Mouse (Mus musculus) kidney, embryonic 15.5 days (tissue): Measurements from ENCODE around the gene Camta1. TPM values are rescaled to one million over a fixed set of nuclear protein-coding genes. Genes with fewer than 3 reads are reported as not detected.
A peak's percentile ranks its signal among the peaks of the same experiment; 100 is the strongest.

Source experiments
- ATAC-seq: fragments of 200-750 bp; cut with Nextera tagmentation; replicated peaks from 2 replicates; pipeline ENCODE4 v1.8.0; 2017; ENCODE audit warnings: moderate TSS enrichment; ENCODE audit not compliant: low FRiP score
- H3K27ac ChIP-seq: fragments of 300-500 bp; sonication (generic); 2 replicates; pipeline ENCODE4 v1.5.1; 2015; ENCODE audit warnings: mild to moderate bottlenecking, inconsistent platforms
- H3K27me3 ChIP-seq: fragments of 300-500 bp; sonication (generic); 2 replicates; pipeline ENCODE4 v1.6.1; 2015; ENCODE audit warnings: inconsistent platforms
- H3K36me3 ChIP-seq: fragments of 300-500 bp; sonication (generic); 2 replicates; pipeline ENCODE4 v1.6.1; 2015; ENCODE audit warnings: inconsistent platforms
- H3K4me1 ChIP-seq: fragments of 300-500 bp; sonication (generic); 2 replicates; pipeline ENCODE4 v1.6.1; 2015; ENCODE audit warnings: inconsistent platforms
- H3K4me2 ChIP-seq: fragments of 300-500 bp; sonication (generic); 2 replicates; pipeline ENCODE4 v1.6.1; 2015; ENCODE audit warnings: moderate library complexity, mild to moderate bottlenecking, inconsistent platforms
- H3K4me3 ChIP-seq: fragments of 300-500 bp; sonication (generic); replicated peaks from 2 replicates; pipeline ENCODE4 v1.5.1; 2015; ENCODE audit warnings: mild to moderate bottlenecking, inconsistent platforms
- H3K9ac ChIP-seq: fragments of 300-500 bp; sonication (generic); 2 replicates; pipeline ENCODE4 v1.6.1; 2015; ENCODE audit warnings: mild to moderate bottlenecking, inconsistent platforms
- H3K9me3 ChIP-seq: fragments of 300-500 bp; sonication (generic); replicated peaks from 2 replicates; pipeline ENCODE4 v1.6.1; 2016; ENCODE audit warnings: inconsistent platforms
- WGBS: fragments of 180-500 bp; shearing (Covaris S2); methylation state at CpG from one replicate; pipeline ENCODE4 v1.1.7; 2015; ENCODE audit warnings: mixed read lengths; 5-methylcytosine and 5-hydroxymethylcytosine counted together
- polyA plus RNA-seq: library from polyadenylated mRNA; unstranded; fragments of >200 nt; fragmentation: Nextera tagmentation; extraction: Ambion mirVana; gene quantifications from 2 replicates; pipeline ENCODE4 v1.2.1, GENCODE M21; 2015

Gene Camta1
- polyA plus RNA-seq, result 87.9 and 104 TPM in 2 replicates

DNA sequence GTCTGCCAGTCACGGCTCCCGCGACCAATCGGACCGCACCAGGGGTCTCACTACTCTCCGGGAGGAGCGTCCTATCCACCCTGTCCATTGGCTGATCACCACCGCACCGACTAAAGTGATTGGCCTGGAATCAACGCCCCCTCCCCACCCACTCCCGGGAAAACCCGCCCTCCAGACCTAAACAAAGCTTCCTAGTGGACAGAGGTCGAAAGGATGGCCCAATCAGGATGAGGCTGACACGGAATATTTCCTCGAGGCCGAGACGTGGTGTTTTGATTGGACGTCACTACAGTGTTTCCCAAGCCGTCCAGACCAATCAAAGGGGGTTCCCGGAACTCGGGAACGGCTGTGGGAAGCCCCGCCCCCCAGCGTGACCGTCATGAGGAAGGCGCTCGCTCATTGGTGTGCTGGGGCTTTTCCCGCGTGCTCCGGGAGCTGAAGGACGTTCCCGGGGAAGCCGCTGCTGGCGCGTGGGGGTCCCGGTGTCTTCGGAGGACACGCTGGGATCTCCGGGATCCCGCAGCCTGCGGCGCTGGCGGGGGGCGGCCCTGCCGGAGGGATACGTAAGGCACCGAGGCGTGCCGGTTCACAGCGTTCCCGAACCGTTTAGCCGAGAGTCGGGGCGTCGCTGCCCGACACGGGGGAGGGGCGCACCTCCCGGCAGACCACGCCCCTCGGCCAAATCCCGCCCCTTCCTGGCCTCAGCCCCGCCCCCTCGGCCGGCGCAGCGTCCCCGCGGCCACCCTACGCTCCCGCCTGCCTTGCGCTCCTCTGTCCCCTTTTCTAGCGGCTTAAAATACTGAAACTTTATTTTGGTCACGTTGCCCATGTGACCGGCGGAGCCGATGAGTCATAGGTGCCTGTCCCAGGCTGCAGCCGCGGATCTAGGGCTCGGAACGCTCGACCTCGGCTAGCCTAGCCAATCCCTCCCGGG, at the start of gene Camta1:
Camta1 (minus strand) TSS at position 71 of the 934 bp plus-strand sequence.
- no peaks in the 10 kb centered on the region for H3K9me3 ChIP-seq
- H3K4me2 ChIP-seq, result peak within 1 kb of the TSS; percentile 94
- peak; percentile 98 for ATAC-seq
- H3K27me3 ChIP-seq, result 0 out of 2 replicates have a peak, but pooled peaks cover 3% of the 10 kb centered on the region
- H3K4me1 ChIP-seq, result peaks cover 29% of the 10 kb centered on the region
- peak within 1 kb of the TSS; percentile 97 for H3K27ac ChIP-seq
- H3K4me3 ChIP-seq, result peak within 1 kb of the TSS; percentile 86
- H3K36me3 ChIP-seq, result no peaks in the 10 kb centered on the region
- peak within 1 kb of the TSS; percentile 79 for H3K9ac ChIP-seq
- under 1% methylated on average over 85 of the region's 85 CpGs for WGBS

GRCm38 (mm10) chr4:151908809-151909208, 47.1 kb upstream of the Camta1 start:
- H3K27ac ChIP-seq, result no peak overlapping the region
- H3K9me3 ChIP-seq, result no peaks in the 10 kb centered on the region
- 72% methylated on average over 8 of the region's 8 CpGs for WGBS
- H3K4me3 ChIP-seq, result no peak overlapping the region
- ATAC-seq, result no peak
- no peak overlapping the region for H3K9ac ChIP-seq
- H3K27me3 ChIP-seq, result peaks cover 12% of the 10 kb centered on the region
- H3K4me2 ChIP-seq, result no peak overlapping the region
- H3K4me1 ChIP-seq, result 0 out of 2 replicates have a peak, but pooled peaks cover 3% of the 10 kb centered on the region
- no peaks in the 10 kb centered on the region for H3K36me3 ChIP-seq

DNA sequence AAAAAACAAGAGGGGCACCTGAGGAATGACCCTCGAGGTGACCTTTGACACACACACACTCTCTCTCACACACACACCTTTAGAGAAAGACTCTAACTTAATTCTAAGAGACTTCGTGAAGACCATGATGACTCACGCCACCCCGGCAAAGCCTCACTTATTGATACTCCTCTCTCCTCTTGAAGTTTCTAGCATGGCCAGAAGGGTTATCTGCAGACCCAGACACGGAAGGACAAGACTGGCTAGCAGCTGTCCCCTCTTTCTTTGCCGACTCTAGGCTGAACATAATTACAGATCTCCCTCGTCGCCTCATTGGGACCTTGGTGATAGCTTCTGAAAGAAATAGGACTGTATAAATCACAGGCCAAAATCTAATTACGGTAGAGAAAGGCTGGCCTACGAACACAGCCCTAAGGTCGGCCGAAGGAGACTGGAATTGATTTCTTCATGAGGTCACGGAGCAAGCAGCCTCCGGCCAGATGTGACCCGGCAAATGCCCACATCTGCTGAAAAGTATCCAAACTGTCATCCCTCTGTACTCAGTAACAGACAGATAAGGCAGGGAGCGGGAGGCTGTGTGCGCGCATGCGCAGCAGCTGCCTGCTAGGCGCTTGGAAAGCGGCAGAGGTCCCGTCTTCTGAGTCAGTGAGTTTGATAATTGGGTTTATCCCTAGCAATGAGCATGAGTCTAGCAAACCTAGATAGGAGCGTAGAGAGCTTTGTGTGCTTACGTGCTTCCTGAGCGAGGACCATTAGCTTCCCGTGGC, 46.1 kb upstream of the Camta1 start:
- WGBS, result 58% methylated on average over 26 of the region's 26 CpGs
- Histone ChIP-seq H3K4me1 (0 out of 2 replicates have a peak, but pooled peaks cover 3% of the 10 kb centered on the region), H3K27ac (no peak overlapping the region), H3K27me3 (peaks cover 12% of the 10 kb centered on the region), H3K4me2 (0 out of 2 replicates have a peak overlapping the region, but pooled peaks have one; percentile 0), H3K4me3 (no peak overlapping the region), H3K9me3 (no peaks in the 10 kb centered on the region), H3K9ac (no peak overlapping the region), H3K36me3 (no peaks in the 10 kb centered on the region)
- ATAC-seq, result no peak

- Histone ChIP-seq H3K4me1 (0 out of 2 replicates have a peak, but pooled peaks cover 5% of the 10 kb centered on the region), H3K4me2 (no peak overlapping the region), H3K27me3 (peaks cover 12% of the 10 kb centered on the region), H3K9ac (no peak overlapping the region), H3K4me3 (no peak overlapping the region), H3K36me3 (no peaks in the 10 kb centered on the region), H3K9me3 (no peaks in the 10 kb centered on the region), H3K27ac (no peak overlapping the region)
- WGBS, result 77% methylated on average over 4 of the region's 4 CpGs
- ATAC-seq, result no peak
Observed at GRCm38 (mm10) chr4:151905621-151906020, 43.9 kb upstream of the Camta1 start.

GRCm38 (mm10) chr4:151904098-151904497, 42.4 kb upstream of the Camta1 start:
- no peak overlapping the region for H3K4me2 ChIP-seq
- ATAC-seq, result no peak
- 0 out of 2 replicates have a peak, but pooled peaks cover 5% of the 10 kb centered on the region for H3K4me1 ChIP-seq
- peaks cover 12% of the 10 kb centered on the region for H3K27me3 ChIP-seq
- no peaks in the 10 kb centered on the region for H3K36me3 ChIP-seq
- no peak overlapping the region for H3K9ac ChIP-seq
- no peak overlapping the region for H3K4me3 ChIP-seq
- no peaks in the 10 kb centered on the region for H3K9me3 ChIP-seq
- 45% methylated on average over 11 of the region's 11 CpGs for WGBS
- H3K27ac ChIP-seq, result no peak overlapping the region

- H3K9me3 ChIP-seq, result no peaks in the 10 kb centered on the region
- WGBS, result 46% methylated on average over 14 of the region's 14 CpGs
Observed at GRCm38 (mm10) chr4:151902689-151903241, 41.1 kb upstream of the Camta1 start.

DNA sequence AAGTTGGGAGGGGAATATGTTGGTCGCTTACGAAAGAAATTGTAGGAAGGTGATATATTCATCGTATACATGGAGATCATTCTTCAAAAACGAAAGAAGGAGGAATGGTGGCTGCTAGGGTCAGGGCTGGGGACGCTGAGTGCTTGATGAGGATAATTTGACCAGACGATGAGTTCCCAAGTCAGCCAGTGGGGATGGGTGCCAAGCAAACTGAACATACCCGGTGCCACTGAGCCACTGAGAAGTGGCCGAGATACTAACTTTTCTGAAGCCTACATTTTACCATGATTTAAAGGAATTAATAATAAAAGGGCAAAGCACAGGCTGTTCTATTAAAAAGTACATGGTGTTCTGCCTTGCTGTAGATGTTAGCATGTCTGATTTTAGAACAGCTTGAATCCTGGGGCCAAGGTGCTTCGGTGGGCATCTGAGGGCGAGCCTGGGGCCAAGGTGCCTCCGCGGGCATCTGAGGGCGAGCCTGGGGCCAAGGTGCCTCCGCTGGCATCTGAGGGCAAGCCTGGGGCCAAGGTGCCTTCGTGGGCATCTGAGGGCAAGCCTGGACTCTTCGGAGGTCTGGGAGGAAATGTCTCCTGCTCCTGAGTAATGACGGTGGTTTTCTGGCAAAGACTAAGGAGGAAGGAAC, 40.5 kb upstream of the Camta1 start:
- H3K4me2 ChIP-seq, result no peak overlapping the region
- H3K27ac ChIP-seq, result no peak overlapping the region
- ATAC-seq, result no peak
- H3K36me3 ChIP-seq, result no peaks in the 10 kb centered on the region
- WGBS, result 76% methylated on average over 17 of the region's 17 CpGs
- H3K9ac ChIP-seq, result no peak overlapping the region
- peaks cover 6% of the 10 kb centered on the region for H3K27me3 ChIP-seq
- no peak overlapping the region for H3K4me3 ChIP-seq
- 0 out of 2 replicates have a peak, but pooled peaks cover 5% of the 10 kb centered on the region for H3K4me1 ChIP-seq
- no peaks in the 10 kb centered on the region for H3K9me3 ChIP-seq

More at GRCm38 (mm10) chr4:151902689-151903241, 41.1 kb upstream of the Camta1 start:
- H3K27me3 ChIP-seq, result peaks cover 9% of the 10 kb centered on the region
- no peak overlapping the region for H3K27ac ChIP-seq
- ATAC-seq, result no peak
- H3K4me2 ChIP-seq, result no peak overlapping the region
- no peak overlapping the region for H3K9ac ChIP-seq
- no peaks in the 10 kb centered on the region for H3K36me3 ChIP-seq
- no peak overlapping the region for H3K4me3 ChIP-seq
- 0 out of 2 replicates have a peak, but pooled peaks cover 5% of the 10 kb centered on the region for H3K4me1 ChIP-seq

DNA sequence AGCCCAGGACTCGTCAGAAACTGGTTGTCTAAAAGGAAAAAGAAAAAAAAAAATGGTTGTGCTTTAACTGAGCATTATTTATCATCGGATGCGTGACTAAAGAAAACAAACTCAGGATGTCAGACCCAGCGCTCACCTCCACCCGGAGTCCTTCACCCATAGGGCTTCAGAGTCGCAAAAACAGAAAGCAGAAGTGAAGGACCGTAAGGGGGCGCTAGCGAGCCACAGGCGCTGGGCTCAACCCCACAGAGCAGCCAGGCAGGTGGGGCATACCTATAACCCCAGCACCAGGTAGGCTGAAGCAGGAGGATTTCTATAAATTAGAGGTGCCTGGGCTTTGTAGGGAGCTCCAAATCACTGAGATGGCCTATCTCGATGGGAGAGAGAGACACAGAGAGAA, 39.7 kb upstream of the Camta1 start:
- H3K36me3 ChIP-seq, result no peaks in the 10 kb centered on the region
- no peak overlapping the region for H3K9ac ChIP-seq
- no peak overlapping the region for H3K27ac ChIP-seq
- H3K4me3 ChIP-seq, result no peak overlapping the region
- no peak for ATAC-seq
- H3K4me2 ChIP-seq, result no peak overlapping the region
- H3K4me1 ChIP-seq, result 0 out of 2 replicates have a peak, but pooled peaks cover 4% of the 10 kb centered on the region
- WGBS, result 62% methylated on average over 11 of the region's 11 CpGs
- H3K27me3 ChIP-seq, result 0 out of 2 replicates have a peak, but pooled peaks cover 2% of the 10 kb centered on the region
- no peaks in the 10 kb centered on the region for H3K9me3 ChIP-seq

DNA sequence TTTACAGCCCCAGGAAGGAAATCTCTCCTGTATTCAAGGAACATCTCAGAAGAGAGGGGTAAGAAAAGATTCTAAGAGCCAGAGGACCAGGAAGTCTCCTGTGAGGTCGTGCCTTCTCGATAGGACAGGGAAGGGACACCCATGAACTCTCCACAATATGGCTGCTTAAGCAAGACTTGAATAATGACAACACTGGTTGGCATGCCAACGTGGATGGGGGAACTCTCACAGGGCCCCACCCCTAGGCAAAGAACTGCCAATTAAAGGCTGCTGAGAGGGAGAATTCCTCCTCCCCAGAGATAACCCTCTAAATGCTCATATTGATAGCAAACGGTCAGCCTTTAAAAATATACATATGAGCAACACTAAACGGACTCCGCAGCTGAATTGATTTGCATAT, 39.1 kb upstream of the Camta1 start:
- no peak overlapping the region for H3K27ac ChIP-seq
- H3K9me3 ChIP-seq, result no peaks in the 10 kb centered on the region
- H3K27me3 ChIP-seq, result 0 out of 2 replicates have a peak, but pooled peaks cover 2% of the 10 kb centered on the region
- no peak overlapping the region for H3K9ac ChIP-seq
- no peaks in the 10 kb centered on the region for H3K36me3 ChIP-seq
- 85% methylated on average over 6 of the region's 6 CpGs for WGBS
- H3K4me3 ChIP-seq, result no peak overlapping the region
- H3K4me2 ChIP-seq, result no peak overlapping the region
- 0 out of 2 replicates have a peak, but pooled peaks cover 2% of the 10 kb centered on the region for H3K4me1 ChIP-seq
- no peak for ATAC-seq

DNA sequence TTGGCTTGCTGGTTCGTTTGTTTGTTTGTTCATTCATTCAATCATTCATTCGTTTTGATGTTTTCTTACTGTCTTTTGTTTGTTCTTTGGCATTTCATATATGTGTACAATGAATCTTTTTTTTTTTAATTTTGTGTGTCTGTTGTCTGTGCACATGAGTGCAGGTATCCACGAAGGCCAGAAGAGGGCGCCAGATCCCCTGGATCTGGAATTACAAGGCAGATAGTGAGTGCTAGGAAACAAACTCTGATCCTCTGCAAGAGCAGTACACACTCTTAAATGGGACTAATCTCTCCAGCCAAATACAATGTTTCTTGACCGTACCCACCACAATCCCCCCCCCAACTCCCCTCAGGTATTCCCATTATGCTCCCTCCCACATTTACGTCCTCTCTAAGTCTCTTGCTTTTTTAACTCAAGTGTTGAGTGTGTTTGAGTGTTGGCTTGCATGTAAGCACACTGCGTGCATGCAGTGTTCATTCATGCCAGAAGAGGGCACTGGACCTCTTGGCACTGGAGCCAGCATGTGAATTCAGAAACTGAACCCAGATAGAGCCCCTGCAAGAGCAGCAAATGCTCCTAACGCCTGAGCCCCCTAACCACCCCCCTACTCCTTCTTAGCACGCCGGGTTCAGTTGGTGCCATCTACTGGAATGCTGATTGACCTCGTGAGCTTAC, 38.2 kb upstream of the Camta1 start:
- no peak for ATAC-seq
- Histone ChIP-seq H3K9ac (no peak overlapping the region), H3K27me3 (no peaks in the 10 kb centered on the region), H3K9me3 (no peaks in the 10 kb centered on the region), H3K4me3 (no peak overlapping the region), H3K36me3 (no peaks in the 10 kb centered on the region), H3K27ac (no peak overlapping the region), H3K4me2 (no peak overlapping the region), H3K4me1 (0 out of 2 replicates have a peak, but pooled peaks cover 2% of the 10 kb centered on the region)
- 75% methylated on average over 11 of the region's 11 CpGs for WGBS
